Mouse (Mus musculus) MEL (cell line): ENCODE results near the gene Frrs1. TPM values are rescaled to one million over a fixed set of nuclear protein-coding genes. Genes with fewer than 3 reads are reported as not detected.

Source experiments
- DNase-seq: peaks from one replicate; pipeline ENCODE4 v3.0.0; 2011; ENCODE audit warnings: low read depth, low spot score
- H3K27ac ChIP-seq: 2 replicates; pipeline ENCODE4 v1.5.1; 2012; ENCODE audit warnings: low read depth, mild to moderate bottlenecking, control low read depth, low read length, moderate library complexity; ENCODE audit not compliant: control insufficient read depth
- H3K27me3 ChIP-seq, 2 experiments: fragments of 150-350 bp in 1 of 2; sonication (generic) in 1 of 2; 2 replicates each; pipeline ENCODE4 v1.6.1; 2012; ENCODE audit warnings: low read length in 2 of 2, mild to moderate bottlenecking in 2 of 2, improper control_type of control experiment in 1 of 2, moderate library complexity in 1 of 2; ENCODE audit not compliant: insufficient read depth in 2 of 2, control insufficient read depth in 1 of 2
- H3K36me3 ChIP-seq, 2 experiments: 2 replicates each; pipeline ENCODE4 v1.6.1; 2012 to 2014; ENCODE audit warnings: low read length in 2 of 2, improper control_type of control experiment in 1 of 2, inconsistent platforms in 1 of 2, mild to moderate bottlenecking in 1 of 2; ENCODE audit not compliant: insufficient read depth in 2 of 2, control insufficient read depth in 1 of 2
- H3K4me1 ChIP-seq, 2 experiments: fragments of 150-350 bp in 1 of 2; sonication (generic) in 1 of 2; 2 replicates each; pipeline ENCODE4 v1.6.1; 2012; ENCODE audit warnings: low read length in 2 of 2, improper control_type of control experiment in 1 of 2, mild to moderate bottlenecking in 1 of 2; ENCODE audit not compliant: insufficient read depth in 2 of 2, control insufficient read depth in 1 of 2
- H3K4me3 ChIP-seq, 2 experiments: fragments of 150-350 bp in 1 of 2; sonication (generic) in 1 of 2; 2 replicates each; pipeline ENCODE4 v1.5.1; 2012; ENCODE audit warnings: low read depth in 2 of 2, low read length in 2 of 2, mild to moderate bottlenecking in 2 of 2, moderate library complexity in 2 of 2, control low read depth in 1 of 2, improper control_type of control experiment in 1 of 2; ENCODE audit not compliant: control insufficient read depth in 1 of 2, insufficient read depth in 1 of 2
- H3K79me2 ChIP-seq: 2 replicates; pipeline ENCODE4 v1.6.1; 2012; ENCODE audit warnings: mild to moderate bottlenecking, low read length, moderate library complexity; ENCODE audit not compliant: control insufficient read depth, poor library complexity, insufficient read depth
- H3K9ac ChIP-seq: 2 replicates; pipeline ENCODE4 v1.6.1; 2012; ENCODE audit warnings: low read depth, mild to moderate bottlenecking, control low read depth, low read length, moderate library complexity; ENCODE audit not compliant: control insufficient read depth, poor library complexity, severe bottlenecking
- H3K9me3 ChIP-seq: fragments of 150-350 bp; sonication (generic); replicated peaks from 2 replicates; pipeline ENCODE4 v1.6.1; 2012; ENCODE audit warnings: mild to moderate bottlenecking, low read length, improper control_type of control experiment, moderate library complexity; ENCODE audit not compliant: insufficient read depth
- BHLHE40 ChIP-seq: IDR thresholded peaks from 2 replicates; pipeline ENCODE4 v1.6.1; 2012; ENCODE audit warnings: low read depth, mild to moderate bottlenecking, inconsistent platforms, low read length, improper control_type of control experiment, borderline replicate concordance
- E2F4 ChIP-seq: IDR thresholded peaks from 2 replicates; pipeline ENCODE4 v1.6.1; 2011; ENCODE audit warnings: low read depth, low read length, improper control_type of control experiment, borderline replicate concordance
- ELF1 ChIP-seq: IDR thresholded peaks from 2 replicates; pipeline ENCODE4 v1.6.1; 2014; ENCODE audit warnings: low read depth, mild to moderate bottlenecking, inconsistent platforms, low read length, improper control_type of control experiment, moderate library complexity
- EP300 ChIP-seq, 2 experiments: IDR thresholded peaks; 2 replicates each; pipeline ENCODE4 v1.6.1; 2011; ENCODE audit warnings: improper control_type of control experiment in 2 of 2, low read length in 2 of 2, low read depth in 1 of 2, mild to moderate bottlenecking in 1 of 2
- GATA1 ChIP-seq: IDR thresholded peaks from 2 replicates; pipeline ENCODE4 v1.6.1; 2011; ENCODE audit warnings: low read depth, low read length, improper control_type of control experiment
- HCFC1 ChIP-seq: IDR thresholded peaks from 2 replicates; pipeline ENCODE4 v1.6.1; 2012; ENCODE audit warnings: low read depth, mild to moderate bottlenecking, inconsistent platforms, low read length, improper control_type of control experiment, moderate library complexity
- KAT2A ChIP-seq: conservative IDR thresholded peaks from 2 replicates; pipeline ENCODE4 v1.6.1; 2012; ENCODE audit warnings: low read depth, low read length, improper control_type of control experiment, inconsistent platforms
- MAFK ChIP-seq: IDR thresholded peaks from 2 replicates; pipeline ENCODE4 v1.6.1; 2011; ENCODE audit warnings: low read depth, mild to moderate bottlenecking, low read length, improper control_type of control experiment, borderline replicate concordance
- MAX ChIP-seq: IDR thresholded peaks from 2 replicates; pipeline ENCODE4 v1.6.1; 2011; ENCODE audit warnings: low read length, improper control_type of control experiment
- MAZ ChIP-seq: IDR thresholded peaks from 2 replicates; pipeline ENCODE4 v1.6.1; 2012; ENCODE audit warnings: low read depth, mild to moderate bottlenecking, inconsistent platforms, low read length, improper control_type of control experiment
- MEF2A ChIP-seq: IDR thresholded peaks from 2 replicates; pipeline ENCODE4 v1.6.1; 2014; ENCODE audit warnings: low read depth, mild to moderate bottlenecking, inconsistent platforms, low read length, improper control_type of control experiment; ENCODE audit not compliant: poor library complexity, insufficient replicate concordance, severe bottlenecking; ENCODE audit errors: extremely low read depth
- MXI1 ChIP-seq: IDR thresholded peaks from 2 replicates; pipeline ENCODE4 v1.6.1; 2011; ENCODE audit warnings: mild to moderate bottlenecking, low read depth, low read length, improper control_type of control experiment
- MYB ChIP-seq: IDR thresholded peaks from 2 replicates; pipeline ENCODE4 v1.6.1; 2011; ENCODE audit warnings: mild to moderate bottlenecking, low read depth, low read length, improper control_type of control experiment
- NELFE ChIP-seq: IDR thresholded peaks from 2 replicates; pipeline ENCODE4 v1.6.1; 2011; ENCODE audit warnings: low read depth, low read length, improper control_type of control experiment
- NRF1 ChIP-seq: IDR thresholded peaks from 2 replicates; pipeline ENCODE4 v1.6.1; 2014; ENCODE audit warnings: low read depth, mild to moderate bottlenecking, inconsistent platforms, low read length, improper control_type of control experiment, moderate library complexity; ENCODE audit not compliant: poor library complexity, insufficient read depth, severe bottlenecking
- POLR2AphosphoS2 ChIP-seq: IDR thresholded peaks from 2 replicates; pipeline ENCODE4 v1.6.1; 2011; ENCODE audit warnings: low read length, improper control_type of control experiment
- RAD21 ChIP-seq: IDR thresholded peaks from 2 replicates; pipeline ENCODE4 v1.6.1; 2011; ENCODE audit warnings: mild to moderate bottlenecking, low read depth, low read length, improper control_type of control experiment
- RCOR1 ChIP-seq: IDR thresholded peaks from 2 replicates; pipeline ENCODE4 v1.6.1; 2012; ENCODE audit warnings: low read depth, mild to moderate bottlenecking, inconsistent platforms, low read length, improper control_type of control experiment
- SIN3A ChIP-seq: IDR thresholded peaks from 2 replicates; pipeline ENCODE4 v1.6.1; 2012; ENCODE audit warnings: low read length, improper control_type of control experiment, inconsistent platforms
- TBP ChIP-seq: IDR thresholded peaks from 2 replicates; pipeline ENCODE4 v1.8.0; 2011; ENCODE audit warnings: low read depth, low read length, improper control_type of control experiment
- TCF12 ChIP-seq: IDR thresholded peaks from 2 replicates; pipeline ENCODE4 v1.6.1; 2014; ENCODE audit warnings: low read depth, mild to moderate bottlenecking, inconsistent platforms, low read length, improper control_type of control experiment, moderate library complexity
- UBTF ChIP-seq: IDR thresholded peaks from 2 replicates; pipeline ENCODE4 v1.6.1; 2012; ENCODE audit warnings: low read depth, mild to moderate bottlenecking, inconsistent platforms, low read length, improper control_type of control experiment, moderate library complexity, borderline replicate concordance; ENCODE audit not compliant: insufficient read depth
- USF1 ChIP-seq: IDR thresholded peaks from 2 replicates; pipeline ENCODE4 v1.6.1; 2014; ENCODE audit warnings: low read depth, mild to moderate bottlenecking, inconsistent platforms, low read length, improper control_type of control experiment, moderate library complexity
- USF2 ChIP-seq, 2 experiments: IDR thresholded peaks; 2 replicates each; pipeline ENCODE4 v1.6.1; 2011 to 2012; ENCODE audit warnings: improper control_type of control experiment in 2 of 2, low read length in 2 of 2, borderline replicate concordance in 1 of 2, inconsistent platforms in 1 of 2, low read depth in 1 of 2, mild to moderate bottlenecking in 1 of 2; ENCODE audit not compliant: insufficient read depth in 1 of 2
- ZC3H11A ChIP-seq: IDR thresholded peaks from 2 replicates; pipeline ENCODE4 v1.6.1; 2012; ENCODE audit warnings: low read depth, mild to moderate bottlenecking, inconsistent platforms, low read length, improper control_type of control experiment
- ZKSCAN1 ChIP-seq: IDR thresholded peaks from 2 replicates; pipeline ENCODE4 v1.6.1; 2012; ENCODE audit warnings: low read depth, mild to moderate bottlenecking, inconsistent platforms, low read length, improper control_type of control experiment, moderate library complexity
- ZMIZ1 ChIP-seq: IDR thresholded peaks from 2 replicates; pipeline ENCODE4 v1.6.1; 2012; ENCODE audit warnings: low read depth, mild to moderate bottlenecking, inconsistent platforms, low read length, improper control_type of control experiment, moderate library complexity
- ZNF384 ChIP-seq: IDR thresholded peaks from 2 replicates; pipeline ENCODE4 v1.6.1; 2012; ENCODE audit warnings: low read depth, mild to moderate bottlenecking, inconsistent platforms, low read length, improper control_type of control experiment
- polyA plus RNA-seq, 2 experiments: library from polyadenylated mRNA; stranded (reverse) in 1 of 2; unstranded in 1 of 2; fragments of >175 nt in 1 of 2; fragments of >200 nt in 1 of 2; gene quantifications; 2 replicates each; pipeline versions ENCODE4 v1.2.1 to v1.2.4; 2012; ENCODE audit warnings: low replicate concordance in 2 of 2, low read depth in 1 of 2; ENCODE audit not compliant: insufficient read length in 2 of 2, insufficient read depth in 1 of 2, missing spikeins in 1 of 2
- total RNA-seq: library from RNA; depleted of rRNA; stranded (reverse); fragments of 300-350 nt; gene quantifications from 2 replicates; pipeline ENCODE4 v1.2.3, GENCODE M21; 2012

Frrs1 gene
- total and polyA plus RNA-seq, 3 experiments = 78.5 to 625 (median 84.6) TPM

- Histone ChIP-seq H3K27me3 (peaks cover 0 to 2% of the 10 kb centered on the region in 2 experiments; a peak in 2 of 4 replicates), H3K9ac (no peak overlapping the region), H3K27ac (no peak overlapping the region), H3K4me3 (no peak overlapping the region), H3K9me3 (no peaks in the 10 kb centered on the region), H3K36me3 (no peaks in the 10 kb centered on the region), H3K4me1 (no peaks in the 10 kb centered on the region), H3K79me2 (no peaks in the 10 kb centered on the region)
- TF ChIP-seq MAFK = no peak
- TF ChIP-seq ZKSCAN1 = no peak
- TF ChIP-seq RAD21 = no peak
- TF ChIP-seq NELFE = no peak
- TF ChIP-seq ZMIZ1 = no peak
- TF ChIP-seq MYB = no peak
- TF ChIP-seq RCOR1 = no peak
- no peak for TF ChIP-seq GATA1
- no peak for TF ChIP-seq TCF12
- no peak for TF ChIP-seq E2F4
- TF ChIP-seq MAZ = no peak
- no peak for TF ChIP-seq USF1
- no peak for TF ChIP-seq POLR2AphosphoS2
- no peak for TF ChIP-seq KAT2A
- no peak for TF ChIP-seq USF2 (IDR thresholded peaks at IDR 0.05; ENCODE audit: borderline replicate concordance in 1 of 2, insufficient read depth in 1 of 2, low read depth in 1 of 2, low read length in 2 of 2)
- no peak for TF ChIP-seq NRF1
- no peak for TF ChIP-seq ZC3H11A
- no peak for DNase-seq
These were observed 63.8 kb downstream of the Frrs1 start for GRCm38 (mm10) chr3:116923042-116923441.

- TF ChIP-seq MAX (no peak), UBTF (no peak), HCFC1 (no peak), TBP (no peak), EP300 (IDR thresholded peaks at IDR 0.05; ENCODE audit: low read depth in 1 of 2, low read length in 2 of 2) (no peak), MEF2A (no peak), ZC3H11A (no peak), RCOR1 (no peak), MYB (no peak), ELF1 (no peak), ZNF384 (no peak), RAD21 (no peak), BHLHE40 (no peak), SIN3A (no peak), MXI1 (no peak)
- peaks cover 2% of the 10 kb centered on the region in 2 experiments; a peak in 2 of 4 replicates for H3K27me3 ChIP-seq
- no peaks in the 10 kb centered on the region; a peak in 1 of 4 replicates for H3K4me1 ChIP-seq
- H3K4me3 ChIP-seq = no peak overlapping the region
- no peak for DNase-seq
- H3K9ac ChIP-seq = no peak overlapping the region
- no peaks in the 10 kb centered on the region for H3K79me2 ChIP-seq
- no peaks in the 10 kb centered on the region for H3K9me3 ChIP-seq
- no peaks in the 10 kb centered on the region for H3K36me3 ChIP-seq
- H3K27ac ChIP-seq = no peak overlapping the region
These were observed 69.7 kb downstream of the Frrs1 start for GRCm38 (mm10) chr3:116928994-116929393.
